Mouse (Mus musculus): ENCODE results near the gene Sv2b.

The Sv2b gene

GRCm38 (mm10) chr7:75102536-75103332, 206.3 kb downstream of the Sv2b start:
- no peak for DNase-seq (ENCODE audit: low read depth, low spot score)

DNA sequence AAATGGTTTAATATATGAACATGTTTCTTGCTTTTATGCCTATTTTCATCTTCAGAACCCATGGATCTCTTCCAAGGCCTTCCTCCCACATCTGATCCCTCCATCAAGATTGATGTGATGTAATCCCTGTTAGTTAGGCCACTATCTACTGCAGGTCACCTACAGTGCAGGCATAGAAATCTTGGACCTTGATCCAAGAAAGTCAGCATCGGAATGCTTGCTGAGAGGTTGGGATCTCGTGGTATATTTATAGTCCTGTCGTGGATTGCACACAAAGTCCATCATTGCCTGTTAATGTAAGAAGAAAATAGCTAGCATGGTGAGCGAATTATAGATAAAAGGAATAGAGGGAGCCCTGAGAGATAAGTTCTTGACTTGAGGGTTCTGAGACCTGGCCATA, 223.6 kb downstream of the Sv2b start:
- no peak for DNase-seq (ENCODE audit: low read depth, low spot score)

- DNase-seq (ENCODE audit: low read depth, low spot score): no peak
Observed at GRCm38 (mm10) chr7:75080163-75080562, 228.9 kb downstream of the Sv2b start.

DNA sequence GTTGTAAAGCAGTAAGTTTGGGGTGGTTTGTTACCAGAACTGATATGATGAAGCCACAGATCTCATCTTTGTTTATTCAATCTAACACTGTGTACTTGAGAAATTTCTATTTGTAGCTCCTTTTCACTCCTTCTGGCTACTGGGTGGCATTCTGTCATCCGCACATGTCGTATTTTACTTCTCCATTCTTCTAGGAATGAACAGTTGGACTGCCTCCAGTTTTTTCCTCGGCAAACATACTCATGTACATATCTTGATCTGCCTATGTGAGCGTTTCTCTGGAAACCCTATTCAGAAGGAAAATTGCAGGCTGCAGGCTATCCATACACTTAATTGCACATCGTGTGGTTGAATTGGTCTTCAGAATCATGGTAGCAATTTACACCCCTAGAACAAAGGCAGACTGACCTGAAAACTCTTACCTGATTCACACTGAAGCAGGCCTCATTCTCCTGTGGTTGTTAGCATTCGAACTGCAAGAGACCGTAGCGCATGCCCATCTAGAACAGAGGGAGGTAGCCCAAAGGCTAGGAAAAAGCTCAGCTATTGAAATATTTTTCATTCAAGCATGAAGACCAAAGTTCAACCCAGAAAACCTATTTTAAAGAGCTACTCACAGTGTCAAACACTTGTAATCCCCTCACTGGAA, 231.4 kb downstream of the Sv2b start:
- no peak for DNase-seq (ENCODE audit: low read depth, low spot score)
